Mouse (Mus musculus) WW6 (cell line): ENCODE measurements around the gene Mia3.
A peak's percentile ranks its signal among the peaks of the same experiment; 100 is the strongest.
"Not testable (repeated sequence)": the region's sequence is repeated elsewhere in the genome, so short reads cannot be mapped to it uniquely, and the experiment has no call there.

ENCODE experiments used
- DNase-seq: peaks from one replicate; pipeline ENCODE4 v3.0.0-alpha.2; 2013; ENCODE audit warnings: low read depth, low spot score

Mia3 gene

GRCm38 (mm10) chr1:183344886-183345816 is 24.2 kb downstream of the Mia3 start:
- peak; percentile 65 for DNase-seq

DNA sequence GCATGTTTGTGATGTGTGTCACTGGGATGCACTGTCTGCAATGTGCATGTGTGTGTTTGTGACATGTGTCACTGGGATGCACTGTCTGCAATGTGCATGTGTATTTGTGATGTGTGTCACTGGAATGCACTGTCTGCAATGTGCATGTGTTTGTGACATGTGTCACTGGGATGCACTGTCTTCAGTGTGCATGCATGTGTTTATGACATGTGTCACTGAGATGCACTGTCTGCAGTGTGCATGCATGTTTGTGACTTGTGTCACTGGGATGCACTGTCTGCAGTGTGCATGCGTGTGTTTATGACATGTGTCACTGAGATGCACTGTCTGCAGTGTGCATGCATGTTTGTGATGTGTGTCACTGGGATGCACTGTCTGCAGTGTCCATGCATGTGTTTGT is 26.5 kb downstream of the Mia3 start:
- DNase-seq: not testable (repeated sequence)

GRCm38 (mm10) chr1:183327171-183327570 is 42.2 kb downstream of the Mia3 start:
- DNase-seq: no peak

GRCm38 (mm10) chr1:183324433-183324832 is 44.9 kb downstream of the Mia3 start:
- DNase-seq: peak; percentile 29

DNA sequence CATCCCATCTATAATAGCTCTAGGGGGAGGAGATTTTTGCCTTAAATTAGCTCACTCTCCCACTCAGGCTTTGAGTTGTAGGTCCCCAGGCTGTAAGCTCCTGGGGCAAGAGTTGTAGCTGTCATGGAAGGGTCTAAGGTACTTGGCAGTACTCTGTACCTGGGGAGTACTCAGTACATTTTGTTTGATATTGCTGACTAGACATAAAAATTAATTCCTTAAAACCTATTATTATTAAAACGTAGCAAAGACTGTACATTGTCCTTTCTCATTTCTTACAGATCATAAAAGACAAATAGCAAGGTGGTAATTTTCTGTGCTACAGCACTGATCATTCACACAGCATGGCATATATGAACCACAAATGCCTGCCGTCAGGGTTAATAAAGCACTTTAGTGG is 45.4 kb downstream of the Mia3 start:
- DNase-seq: no peak

DNA sequence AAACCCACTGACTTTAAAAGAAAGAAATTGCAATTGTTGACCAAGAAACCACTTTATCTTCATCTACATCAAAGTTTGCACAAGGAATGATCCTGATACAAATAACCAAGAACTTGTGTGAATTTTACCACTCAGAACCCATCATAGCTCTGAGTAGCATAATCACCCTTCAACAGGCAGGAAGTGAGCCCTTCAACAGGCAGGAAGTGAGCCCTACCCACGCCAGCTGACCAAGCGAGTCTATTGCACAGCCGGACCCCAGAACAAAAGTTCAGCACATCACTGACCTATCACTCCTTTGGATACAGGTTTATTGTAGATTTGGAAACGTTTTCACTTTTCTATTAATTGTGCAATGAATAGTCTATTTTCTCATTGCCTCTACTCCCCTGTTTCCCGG is 46.9 kb downstream of the Mia3 start:
- not testable (repeated sequence) for DNase-seq

- DNase-seq: no peak
These were observed 48.6 kb downstream of the Mia3 start for GRCm38 (mm10) chr1:183320708-183321107.

DNA sequence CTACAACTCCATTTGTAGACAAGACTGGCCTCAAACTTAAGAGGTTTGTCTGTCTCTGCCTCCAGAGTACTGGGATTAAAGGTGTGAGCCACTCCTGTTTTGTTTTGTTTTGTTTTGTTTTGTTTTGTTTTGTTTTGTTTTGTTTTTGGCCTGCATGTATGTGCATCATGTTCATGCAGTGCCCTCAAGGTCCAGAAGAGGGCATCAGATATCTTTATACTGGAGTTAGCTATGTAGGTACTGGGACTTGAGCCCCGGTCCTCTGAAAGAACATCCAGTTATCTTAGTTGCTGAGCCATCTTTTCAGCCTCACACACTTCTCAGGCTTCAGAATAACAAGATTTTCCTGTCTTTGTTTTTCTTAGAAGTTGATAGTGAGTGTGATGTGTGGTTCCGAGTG is 53.6 kb downstream of the Mia3 start:
- DNase-seq: no peak

DNA sequence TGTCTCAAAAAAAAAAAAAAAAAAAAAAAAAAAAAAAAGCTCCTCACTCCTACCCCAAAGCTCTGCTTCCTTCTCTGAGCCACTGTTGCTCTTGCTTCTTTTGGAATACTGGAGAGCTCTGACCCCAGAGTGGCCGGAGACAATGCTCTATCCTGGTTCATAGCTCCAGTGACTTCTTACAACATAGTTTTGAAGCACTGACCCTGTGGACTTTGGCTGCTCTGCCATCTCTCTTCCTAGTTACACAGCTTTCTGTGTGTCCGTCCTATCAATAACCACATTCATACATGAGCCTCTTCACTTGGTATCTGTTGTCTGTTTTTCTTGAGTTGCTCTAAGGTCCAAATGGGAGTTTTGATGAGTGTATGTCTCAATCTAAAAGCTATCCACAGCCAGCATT is 57.3 kb downstream of the Mia3 start:
- DNase-seq: no peak

- not testable (repeated sequence) for DNase-seq
These were observed 59.8 kb downstream of the Mia3 start for GRCm38 (mm10) chr1:183309601-183310000.

GRCm38 (mm10) chr1:183308476-183308875 is 60.9 kb downstream of the Mia3 start:
- no peak for DNase-seq

DNA sequence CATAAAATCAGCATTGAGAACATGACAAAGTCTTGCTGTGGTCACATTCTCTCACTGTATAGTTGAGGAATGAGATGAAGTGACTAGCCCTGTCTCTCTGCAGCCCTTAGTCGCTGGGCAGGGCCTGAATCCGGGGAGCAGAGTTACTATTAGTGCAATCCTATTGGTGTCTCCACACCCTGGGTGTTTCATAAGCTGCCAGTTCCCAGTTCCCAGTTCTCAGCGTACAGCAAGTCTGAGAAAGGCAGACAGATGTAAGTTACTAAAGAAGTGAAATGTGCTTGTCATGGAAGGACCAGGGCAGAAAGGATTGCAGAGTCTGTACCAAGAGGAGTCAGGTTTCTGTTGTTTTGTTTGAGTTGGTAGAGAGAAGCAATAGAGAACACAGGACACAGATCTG is 61.8 kb downstream of the Mia3 start:
- no peak for DNase-seq

GRCm38 (mm10) chr1:183299161-183299560 is 70.2 kb downstream of the Mia3 start:
- DNase-seq: peak; percentile 100

- no peak for DNase-seq
These were observed 71.4 kb downstream of the Mia3 start for GRCm38 (mm10) chr1:183297886-183298489.

DNA sequence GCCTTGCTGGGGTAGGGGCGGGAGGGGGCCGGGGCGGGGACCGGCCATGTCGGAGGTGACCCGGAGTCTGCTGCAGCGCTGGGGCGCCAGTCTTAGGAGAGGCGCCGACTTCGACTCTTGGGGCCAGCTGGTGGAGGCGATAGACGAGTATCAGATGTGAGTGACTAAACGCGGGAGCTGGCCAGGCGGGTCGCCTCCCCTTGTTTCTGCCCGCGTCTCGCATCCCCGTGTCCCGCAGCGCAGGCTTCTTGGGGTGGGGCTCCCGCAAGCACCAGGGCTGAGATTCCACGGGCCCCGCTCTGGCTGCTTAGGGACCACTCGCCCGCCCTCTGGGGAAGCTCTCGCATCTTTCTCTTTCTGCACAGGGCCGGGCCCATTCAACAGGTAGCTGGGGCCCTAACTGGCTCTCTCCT is 71.9 kb downstream of the Mia3 start:
- no peak for DNase-seq

- DNase-seq: peak; percentile 65
These were observed 72.4 kb downstream of the Mia3 start, which contains the start of gene Brox for GRCm38 (mm10) chr1:183296877-183297383. Brox (minus strand) TSS chr1:183297269.

DNA sequence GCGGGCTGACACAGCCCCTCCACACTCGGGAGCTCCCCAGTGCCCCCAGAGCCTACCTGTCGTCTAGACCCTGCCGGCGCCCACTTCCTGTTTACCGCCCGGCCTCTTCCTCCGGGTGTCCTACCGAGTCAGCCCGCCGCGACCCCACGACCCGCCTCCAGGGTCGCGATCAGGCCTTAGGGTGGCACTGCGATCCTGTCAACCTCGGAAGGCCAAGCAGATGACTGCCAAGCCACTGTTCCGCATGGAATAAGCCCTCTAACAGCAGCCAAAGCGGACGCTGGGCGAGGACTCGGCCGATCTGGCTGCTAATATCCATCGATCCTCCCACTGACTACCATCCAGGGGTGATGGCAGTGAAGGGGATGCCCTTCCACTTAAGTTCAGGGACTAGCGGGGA is 72.9 kb downstream of the Mia3 start, which contains the start of gene Aida:
TSS of gene Aida (plus strand) at position 126 of the 400 bp plus-strand sequence.
- no peak for DNase-seq

GRCm38 (mm10) chr1:183289576-183289975 is 79.8 kb downstream of the Mia3 start:
- DNase-seq: no peak

DNA sequence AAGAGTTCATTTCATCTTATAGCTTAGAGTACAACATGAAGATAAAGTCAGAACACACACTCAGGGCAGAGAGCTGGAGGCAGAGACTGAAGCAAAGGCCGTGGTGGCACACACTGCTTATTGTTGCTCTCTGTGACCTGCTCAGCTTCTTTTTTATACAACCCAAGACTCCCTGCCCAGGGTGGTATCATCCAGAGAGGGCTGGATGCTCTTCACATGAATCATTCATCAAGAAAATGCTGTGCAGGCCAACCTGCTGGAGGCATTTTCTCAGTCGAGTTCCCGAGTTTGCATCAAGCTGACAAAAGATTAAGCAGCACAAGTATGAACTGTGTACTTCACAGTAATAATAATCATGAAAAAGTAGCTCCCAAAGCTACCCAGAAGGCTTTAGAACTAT is 81.0 kb downstream of the Mia3 start:
- DNase-seq: no peak
